ENCODE assay signal across 17 mouse cellular contexts in the genomic region with DNA sequence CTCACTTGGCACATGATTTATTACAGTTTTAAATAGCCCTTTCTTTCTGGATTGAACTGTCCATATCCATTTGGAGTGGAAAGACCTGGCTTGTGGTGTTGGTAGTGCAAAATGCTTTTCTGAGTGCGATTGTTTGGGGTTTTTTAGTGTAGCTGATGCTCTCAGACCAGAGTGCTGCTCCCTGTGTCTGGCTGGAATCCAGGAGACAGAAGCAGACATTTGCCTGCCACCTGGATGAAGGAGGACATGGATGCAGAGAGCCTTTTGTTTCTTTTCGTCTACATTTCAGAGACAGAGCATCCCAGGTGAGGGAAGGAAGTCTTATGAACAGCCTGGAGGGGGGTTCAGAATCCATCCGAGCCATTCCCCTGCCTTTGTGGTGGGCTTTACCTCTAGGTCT.
DNase-seq lines count a peak whose midpoint lies in the region; ATAC-seq lines count a peak whose summit lies in the region.
"Had no signal": no experiment of that assay in that cellular context is flagged by ENCODE, and none has a peak within 500 bp of the region (broad histone marks: within the 10 kb centered on the region; RNA-seq: fewer than 3 reads in every experiment).

No protein-coding gene starts in this region.

- peak overlapping the region; percentile 40; the same call in 1 of the 2 replicates for H3K27ac ChIP-seq in hindbrain, embryonic 10.5 days
- H3K27ac ChIP-seq in hindbrain, embryonic 12.5 days, result no peak overlapping the region
- peak overlapping the region; percentile 47 for H3K27ac ChIP-seq in hindbrain, embryonic 15.5 days (replicated peaks)
- H3K27ac ChIP-seq: midbrain, embryonic 12.5 days had no signal

- no peak overlapping the region for H3K4me3 ChIP-seq in hindbrain, embryonic 10.5 days
- H3K4me3 ChIP-seq in hindbrain, embryonic 12.5 days, result no peak overlapping the region
- H3K4me3 ChIP-seq in hindbrain, embryonic 15.5 days, result no peak overlapping the region
- H3K4me3 ChIP-seq: heart, embryonic 12.5 days; midbrain, embryonic 12.5 days had no signal

- H3K9ac ChIP-seq in hindbrain, embryonic 12.5 days, result no peak overlapping the region
- H3K9ac ChIP-seq in hindbrain, embryonic 15.5 days, result no peak overlapping the region
- H3K9ac ChIP-seq: heart, embryonic 12.5 days; liver, postnatal 0 days; midbrain, embryonic 12.5 days had no signal

- no peaks in the 10 kb centered on the region for H3K27me3 ChIP-seq in hindbrain, embryonic 10.5 days (ENCODE audit: insufficient read depth, poor library complexity, severe bottlenecking)
- no peaks in the 10 kb centered on the region for H3K27me3 ChIP-seq in hindbrain, embryonic 12.5 days
- no peaks in the 10 kb centered on the region for H3K27me3 ChIP-seq in hindbrain, embryonic 15.5 days

- DNase-seq in hindbrain, embryonic 10.5 days (ENCODE audit: low spot score), result no peak
- DNase-seq in brain, adult 2 months (ENCODE audit: low read depth, low spot score), result peak; percentile 32
- DNase-seq in cerebellum, postnatal 10 days, result peak; percentile 70 to 77
- no peak for DNase-seq in thymus, postnatal 10 days (ENCODE audit: low spot score in 2 of 2)
- DNase-seq in kidney, adult 8-10 months, result no peak
- DNase-seq in kidney, postnatal 4 days, result no peak
- DNase-seq: adrenal gland, adult 2 months; embryo, embryonic 11 days; gastrocnemius, postnatal 36 days; kidney, adult 9 months; liver, postnatal 0 days; lung, postnatal 36 days had no signal

- H3K36me3 ChIP-seq in hindbrain, embryonic 10.5 days, result no peaks in the 10 kb centered on the region
- H3K36me3 ChIP-seq in hindbrain, embryonic 12.5 days, result no peaks in the 10 kb centered on the region
- no peaks in the 10 kb centered on the region for H3K36me3 ChIP-seq in hindbrain, embryonic 15.5 days
- H3K36me3 ChIP-seq: G1E; heart, embryonic 12.5 days; midbrain, embryonic 12.5 days had no signal

- no peaks in the 10 kb centered on the region for H3K9me3 ChIP-seq in hindbrain, embryonic 10.5 days
- H3K9me3 ChIP-seq in hindbrain, embryonic 12.5 days (replicated peaks), result no peaks in the 10 kb centered on the region
- no peaks in the 10 kb centered on the region for H3K9me3 ChIP-seq in hindbrain, embryonic 15.5 days
- H3K9me3 ChIP-seq: G1E; heart, embryonic 12.5 days; midbrain, embryonic 12.5 days had no signal

- H3K4me1 ChIP-seq in hindbrain, embryonic 10.5 days (replicated peaks), result peaks cover 62% of the 10 kb centered on the region
- peaks cover 38% of the 10 kb centered on the region for H3K4me1 ChIP-seq in hindbrain, embryonic 12.5 days
- H3K4me1 ChIP-seq in hindbrain, embryonic 15.5 days (replicated peaks), result peaks cover 44% of the 10 kb centered on the region

- 71% methylated on average over 3 of the region's 3 CpGs for WGBS in hindbrain, embryonic 10.5 days
- WGBS in hindbrain, embryonic 12.5 days, result 54% methylated on average over 3 of the region's 3 CpGs
- WGBS in hindbrain, embryonic 15.5 days, result 53% methylated on average over 3 of the region's 3 CpGs

- ATAC-seq in hindbrain, embryonic 12.5 days (ENCODE audit: low FRiP score), result no peak
- ATAC-seq in hindbrain, embryonic 15.5 days (ENCODE audit: low FRiP score, low read depth), result no peak
- ATAC-seq: liver, postnatal 0 days had no signal

- H3K4me2 ChIP-seq in hindbrain, embryonic 12.5 days (replicated peaks), result no peak overlapping the region
- no peak overlapping the region for H3K4me2 ChIP-seq in hindbrain, embryonic 15.5 days
- H3K4me2 ChIP-seq: heart, embryonic 12.5 days; midbrain, embryonic 12.5 days had no signal

Comparison
In these comparisons a context has a peak if more than half of its experiments do, and no peak if none do; other contexts are left out.
1. DNase-seq: peak in brain, adult 2 months (single experiment) and cerebellum, postnatal 10 days (2 of 2); none in hindbrain, embryonic 10.5 days (single experiment), thymus, postnatal 10 days (0 of 2), kidney, adult 8-10 months (0 of 2) and kidney, postnatal 4 days (0 of 2).